Mouse (Mus musculus): ENCODE measurements around the gene Slc35g2.

- no peak for TF ChIP-seq EP300 (IDR thresholded peaks at IDR 0.05; ENCODE audit: low read depth)
- no peak for TF ChIP-seq CTCF (IDR thresholded peaks at IDR 0.05; ENCODE audit: low read depth)
These were observed 26.7 kb upstream of the Slc35g2 start, which contains the start of gene Stag1 for GRCm38 (mm10) chr9:100597546-100597945.

Data from heart, postnatal 0 days (tissue).